Mouse (Mus musculus) mesoderm, embryonic 11.5 days (tissue): Measurements from ENCODE around the gene Gse1.

Experiments used
- DNase-seq: peaks from one replicate; pipeline ENCODE4 v3.0.0-alpha.2; 2012; ENCODE audit warnings: low read depth, low spot score

The Gse1 gene

GRCm38 (mm10) chr8:120227891-120228591 is at the start of gene Gse1:
Gse1 (plus strand) TSS chr8:120228456.
- peak; percentile 86 for DNase-seq

- DNase-seq: peak; percentile 93
These were observed 49.2 kb upstream of the Gse1 start for GRCm38 (mm10) chr8:120179027-120179431.

- DNase-seq: peak; percentile 41
These were observed 47.7 kb upstream of the Gse1 start for GRCm38 (mm10) chr8:120180445-120180970.

GRCm38 (mm10) chr8:120181274-120181673 is 47.0 kb upstream of the Gse1 start:
- no peak for DNase-seq

GRCm38 (mm10) chr8:120181861-120182414 is 46.3 kb upstream of the Gse1 start:
- DNase-seq: no peak

GRCm38 (mm10) chr8:120184366-120184765 is 43.9 kb upstream of the Gse1 start:
- DNase-seq: no peak

- peak; percentile 65 for DNase-seq
These were observed 43.1 kb upstream of the Gse1 start for GRCm38 (mm10) chr8:120184850-120185792.

GRCm38 (mm10) chr8:120186454-120186853 is 41.8 kb upstream of the Gse1 start:
- no peak for DNase-seq

GRCm38 (mm10) chr8:120188510-120188909 is 39.7 kb upstream of the Gse1 start:
- DNase-seq: no peak

- no peak for DNase-seq
These were observed 38.8 kb upstream of the Gse1 start for GRCm38 (mm10) chr8:120189440-120189839.

- DNase-seq: no peak
These were observed 38.0 kb upstream of the Gse1 start for GRCm38 (mm10) chr8:120190107-120190809.

GRCm38 (mm10) chr8:120190810-120191413 is 37.3 kb upstream of the Gse1 start:
- DNase-seq: peak; percentile 50

- no peak for DNase-seq
These were observed 36.6 kb upstream of the Gse1 start for GRCm38 (mm10) chr8:120191633-120192032.

- DNase-seq: no peak
These were observed 36.1 kb upstream of the Gse1 start for GRCm38 (mm10) chr8:120192118-120192517.

GRCm38 (mm10) chr8:120201351-120201750 is 26.9 kb upstream of the Gse1 start:
- no peak for DNase-seq

GRCm38 (mm10) chr8:120202546-120202945 is 25.7 kb upstream of the Gse1 start:
- DNase-seq: no peak

GRCm38 (mm10) chr8:120204736-120205360 is 23.4 kb upstream of the Gse1 start:
- no peak for DNase-seq

GRCm38 (mm10) chr8:120205916-120206315 is 22.3 kb upstream of the Gse1 start:
- no peak for DNase-seq

- DNase-seq: no peak
These were observed 20.9 kb upstream of the Gse1 start for GRCm38 (mm10) chr8:120207364-120207763.

GRCm38 (mm10) chr8:120208113-120208512 is 20.1 kb upstream of the Gse1 start:
- DNase-seq: no peak

GRCm38 (mm10) chr8:120211345-120211744 is 16.9 kb upstream of the Gse1 start:
- no peak for DNase-seq
